ENCODE assay signal across 8 mouse cellular contexts in the genomic region with DNA sequence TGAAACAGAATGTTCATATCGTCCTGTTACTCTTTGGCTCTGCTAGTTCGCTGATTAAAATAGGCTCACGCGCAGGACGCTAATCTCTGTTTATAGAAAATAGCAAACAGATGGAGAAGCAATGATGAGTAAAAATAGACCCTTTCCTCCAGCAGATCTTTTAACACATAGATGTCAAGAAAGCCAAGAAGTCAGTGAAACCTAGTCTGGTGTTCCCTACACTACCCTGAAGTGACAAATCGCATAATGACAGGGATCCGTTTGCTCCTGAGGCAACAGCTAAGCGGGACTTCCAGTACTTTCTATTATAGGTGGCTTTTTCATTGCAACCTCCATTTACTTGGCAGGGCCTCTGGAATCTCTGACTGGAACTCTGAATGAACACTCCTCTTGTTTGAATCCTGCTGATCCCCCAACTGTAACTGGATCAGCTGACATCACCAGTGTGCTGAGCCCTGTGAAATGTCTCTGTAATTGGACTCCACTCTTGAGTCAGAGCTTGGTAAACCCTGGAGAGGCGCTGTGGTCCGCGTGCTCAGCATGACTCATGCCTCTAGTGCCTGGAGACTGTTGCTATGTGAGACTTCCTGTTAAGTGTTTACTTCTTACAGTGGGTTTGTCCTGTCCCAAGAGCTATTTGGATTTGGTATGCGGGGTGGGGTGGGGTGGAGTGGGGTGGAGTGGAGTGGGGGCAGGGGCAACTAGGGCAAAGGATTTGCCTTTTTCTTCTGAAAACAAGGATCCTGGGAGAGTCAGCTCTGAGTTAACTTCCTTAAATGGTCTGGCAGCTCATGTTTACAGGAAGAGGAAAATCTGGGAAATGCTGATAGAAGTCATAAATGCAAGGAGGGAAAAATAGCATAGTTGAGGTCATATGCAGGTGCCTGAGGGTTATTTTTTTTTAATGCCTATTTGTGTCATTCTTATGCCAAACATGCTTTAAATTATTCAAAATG.
A peak's percentile ranks its signal among the peaks of the same experiment; 100 is the strongest.
DNase-seq lines count a peak whose midpoint lies in the region; ATAC-seq and TF ChIP-seq lines count a peak whose summit lies in the region.

No protein-coding gene starts in this region.

- ATAC-seq in forebrain, embryonic 13.5 days = peak; percentile 98
- peak; percentile 100 for ATAC-seq in heart, embryonic 16.5 days (replicated peaks; ENCODE audit: extremely low read depth, insufficient read depth, low FRiP score)
- peak; percentile 94 for ATAC-seq in liver, embryonic 11.5 days (replicated peaks; ENCODE audit: low FRiP score)
- ATAC-seq in monocyte, adult 5-6 weeks (replicated peaks; ENCODE audit: insufficient number of reproducible peaks, low FRiP score, low TSS enrichment, poor library complexity, severe bottlenecking) = peak; percentile 98

- TF ChIP-seq EP300 in ES-Bruce4 (IDR thresholded peaks at IDR 0.05; ENCODE audit: insufficient read depth, low read depth, low read length) = peak; percentile 95

- H3K9me3 ChIP-seq in ES-Bruce4 (replicated peaks; ENCODE audit: control insufficient read depth, insufficient read depth, low read length, poor library complexity, severe bottlenecking) = no peaks in the 10 kb centered on the region
- H3K9me3 ChIP-seq in forebrain, embryonic 13.5 days (replicated peaks) = no peaks in the 10 kb centered on the region
- H3K9me3 ChIP-seq in heart, embryonic 16.5 days (replicated peaks; ENCODE audit: control insufficient read depth, low read length) = no peaks in the 10 kb centered on the region
- no peaks in the 10 kb centered on the region for H3K9me3 ChIP-seq in liver, embryonic 11.5 days (ENCODE audit: control insufficient read depth, low read length)

- no peaks in the 10 kb centered on the region for H3K36me3 ChIP-seq in ES-Bruce4 (ENCODE audit: control insufficient read depth, insufficient read depth, low read length, poor library complexity, severe bottlenecking)
- no peaks in the 10 kb centered on the region for H3K36me3 ChIP-seq in forebrain, embryonic 13.5 days (ENCODE audit: poor library complexity, severe bottlenecking)
- no peaks in the 10 kb centered on the region for H3K36me3 ChIP-seq in heart, embryonic 16.5 days (ENCODE audit: control insufficient read depth, insufficient read depth)
- no peaks in the 10 kb centered on the region for H3K36me3 ChIP-seq in liver, embryonic 11.5 days (ENCODE audit: control insufficient read depth, insufficient read depth, low read length)

- peak; percentile 71 for DNase-seq in c-Kit-positive CD71-negative TER-119-negative erythroid progenitor cells, embryonic 14.5 days (ENCODE audit: low read depth)
- DNase-seq in kidney, postnatal 14 days = peak; percentile 81
- peak; percentile 46 for DNase-seq in liver, embryonic 11.5 days (ENCODE audit: low spot score)
- DNase-seq in testis, postnatal 14 days (ENCODE audit: low spot score) = peak; percentile 50

- peak overlapping the region; percentile 12; the same call in 1 of the 2 replicates for H3K4me2 ChIP-seq in forebrain, embryonic 13.5 days
- peak overlapping the region; percentile 63 for H3K4me2 ChIP-seq in heart, embryonic 16.5 days (ENCODE audit: low read depth, low read length)
- peak overlapping the region; percentile 14; the same call in 1 of the 2 replicates for H3K4me2 ChIP-seq in liver, embryonic 11.5 days

- WGBS in forebrain, embryonic 13.5 days = 37% methylated on average over 12 of the region's 12 CpGs
- 7% methylated on average over 12 of the region's 12 CpGs for WGBS in heart, embryonic 16.5 days
- WGBS in liver, embryonic 11.5 days = 36% methylated on average over 12 of the region's 12 CpGs

- no peak overlapping the region; the same call in 1 of the 2 replicates for H3K9ac ChIP-seq in ES-Bruce4 (ENCODE audit: low read depth, poor library complexity, severe bottlenecking)
- H3K9ac ChIP-seq in forebrain, embryonic 13.5 days = no peak overlapping the region
- peak overlapping the region; percentile 58 for H3K9ac ChIP-seq in heart, embryonic 16.5 days (ENCODE audit: low read length)
- no peak overlapping the region for H3K9ac ChIP-seq in liver, embryonic 11.5 days (ENCODE audit: low read depth, low read length)

- H3K27me3 ChIP-seq in ES-Bruce4 (ENCODE audit: control insufficient read depth, insufficient read depth, low read length, poor library complexity, severe bottlenecking) = no peaks in the 10 kb centered on the region
- H3K27me3 ChIP-seq in forebrain, embryonic 13.5 days = no peaks in the 10 kb centered on the region
- no peaks in the 10 kb centered on the region for H3K27me3 ChIP-seq in heart, embryonic 16.5 days (ENCODE audit: control insufficient read depth, insufficient read depth, low read length)
- no peaks in the 10 kb centered on the region for H3K27me3 ChIP-seq in liver, embryonic 11.5 days (replicated peaks; ENCODE audit: control insufficient read depth, insufficient read depth, low read length)

- no peak for TF ChIP-seq POLR2A in ES-Bruce4 (IDR thresholded peaks at IDR 0.05; ENCODE audit: insufficient read depth, low read length)

- peak overlapping the region; percentile 93 for H3K27ac ChIP-seq in ES-Bruce4 (ENCODE audit: insufficient read depth, low read length)
- no peak overlapping the region for H3K27ac ChIP-seq in forebrain, embryonic 13.5 days
- peak overlapping the region; percentile 97 for H3K27ac ChIP-seq in heart, embryonic 16.5 days (ENCODE audit: low read length)
- H3K27ac ChIP-seq in liver, embryonic 11.5 days (ENCODE audit: low read depth, low read length) = peak overlapping the region; percentile 32; the same call in 1 of the 2 replicates

- H3K4me3 ChIP-seq in ES-Bruce4 (ENCODE audit: low read depth, low read length) = no peak overlapping the region
- H3K4me3 ChIP-seq in forebrain, embryonic 13.5 days = no peak overlapping the region
- H3K4me3 ChIP-seq in heart, embryonic 16.5 days (ENCODE audit: low read length) = peak overlapping the region; percentile 39
- H3K4me3 ChIP-seq in liver, embryonic 11.5 days (ENCODE audit: low read depth, low read length) = no peak overlapping the region

- H3K4me1 ChIP-seq in ES-Bruce4 (ENCODE audit: control insufficient read depth, insufficient read depth, low read length) = no peaks in the 10 kb centered on the region
- peaks cover 8% of the 10 kb centered on the region; the same call in 1 of the 2 replicates for H3K4me1 ChIP-seq in forebrain, embryonic 13.5 days
- peaks cover 7% of the 10 kb centered on the region for H3K4me1 ChIP-seq in heart, embryonic 16.5 days (ENCODE audit: control insufficient read depth, insufficient read depth, low read length)
- no peaks in the 10 kb centered on the region for H3K4me1 ChIP-seq in liver, embryonic 11.5 days (replicated peaks; ENCODE audit: control insufficient read depth, insufficient read depth, low read length)

- TF ChIP-seq CTCF in ES-Bruce4 (IDR thresholded peaks at IDR 0.05; ENCODE audit: low read depth, low read length) = no peak

Comparison
In these comparisons a context has a peak if more than half of its experiments do, and no peak if none do; other contexts are left out.
1. H3K4me2 ChIP-seq: peak in every context shown above with its lines; median percentile 63 in heart, embryonic 16.5 days; 14 in liver, embryonic 11.5 days; 12 in forebrain, embryonic 13.5 days.